Mouse (Mus musculus) liver, adult (tissue): Measurements from ENCODE around the gene Pxmp4.

Experiments
- GATA4 ChIP-seq: IDR thresholded peaks from 2 replicates; pipeline ENCODE4 v1.6.1; 2014; ENCODE audit warnings: mild to moderate bottlenecking, low read length; ENCODE audit not compliant: insufficient replicate concordance

The Pxmp4 gene

DNA sequence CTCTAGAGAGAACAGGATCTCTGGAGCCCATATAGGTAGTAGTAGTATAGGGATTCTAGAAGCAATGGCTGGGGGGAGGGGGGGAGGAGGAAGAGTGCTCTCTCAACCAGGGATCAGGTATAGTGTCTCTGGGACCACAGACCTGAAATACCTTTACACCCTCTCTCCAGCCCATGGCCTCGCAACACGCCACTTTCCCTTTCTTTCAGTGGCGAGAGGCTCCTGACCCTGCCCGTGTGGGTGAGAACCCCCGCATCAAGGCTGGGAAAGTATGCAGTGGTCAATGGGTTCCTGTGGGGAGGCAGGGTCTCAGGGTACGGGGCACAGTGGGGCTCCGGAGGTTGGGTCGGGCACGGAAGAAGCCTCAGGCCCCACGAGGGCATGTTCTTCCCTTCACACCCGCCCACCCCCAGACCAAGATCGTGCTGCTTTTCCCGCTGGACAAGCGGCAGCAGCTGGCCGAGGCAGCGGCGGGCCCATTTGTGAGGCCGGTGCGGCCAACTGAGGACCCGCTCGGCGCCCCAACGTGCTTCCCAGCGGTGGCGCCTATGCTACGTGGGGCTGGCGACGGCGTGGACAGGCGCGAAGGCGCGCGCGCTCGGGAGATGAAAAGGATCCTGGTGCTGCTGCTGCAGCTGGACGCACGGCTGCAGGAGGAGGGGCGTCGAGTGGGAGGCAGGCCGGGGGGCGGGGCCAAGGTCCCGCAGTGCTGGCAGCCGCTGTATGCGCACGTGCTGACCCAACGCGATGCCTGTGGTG lies 54.2 kb downstream of the Pxmp4 start:
- TF ChIP-seq GATA4 = no peak

DNA sequence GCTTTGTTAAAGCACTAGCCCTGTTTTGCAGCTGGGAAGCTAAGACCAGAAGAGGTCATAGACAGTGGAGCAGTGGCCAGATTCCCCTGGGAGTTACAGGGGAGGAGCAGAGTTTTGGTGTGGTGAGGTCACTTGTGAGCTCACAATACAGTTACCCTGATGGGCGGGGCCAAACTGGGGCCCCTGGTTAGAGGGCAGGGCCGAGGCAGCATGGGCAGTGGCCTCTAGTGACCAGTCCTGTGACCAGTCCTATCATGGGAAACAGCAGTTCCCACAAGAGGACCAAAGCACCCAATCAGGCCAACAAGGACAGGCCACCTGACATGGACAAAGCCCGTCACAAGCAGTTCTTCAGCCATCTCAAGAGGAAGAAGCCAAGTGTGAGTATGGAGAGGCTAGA lies 54.8 kb downstream of the Pxmp4 start:
- TF ChIP-seq GATA4 = no peak

DNA sequence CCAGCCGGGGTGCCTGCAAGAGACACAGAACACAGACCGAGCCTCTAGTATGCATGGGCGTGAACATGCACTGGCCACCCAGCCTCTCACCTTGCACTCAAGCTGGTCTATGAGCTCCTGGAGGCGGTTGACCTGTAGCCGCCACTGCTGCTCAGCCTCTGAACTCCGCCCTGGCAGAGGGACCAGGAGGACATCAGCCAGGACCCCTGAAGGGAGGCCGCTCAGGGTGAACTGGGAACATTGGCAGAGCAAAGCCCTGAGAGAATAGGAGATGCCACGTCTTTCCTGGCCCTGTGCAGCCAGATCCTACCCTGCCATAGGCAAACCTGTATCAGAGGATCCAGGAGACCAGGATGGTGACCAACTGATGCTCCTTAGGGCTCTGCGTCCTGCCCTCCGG lies 56.8 kb downstream of the Pxmp4 start, which contains the start of gene 1700003F12Rik:
TSS of gene 1700003F12Rik (plus strand) at position 375 of the 400 bp plus-strand sequence.
- no peak for TF ChIP-seq GATA4

DNA sequence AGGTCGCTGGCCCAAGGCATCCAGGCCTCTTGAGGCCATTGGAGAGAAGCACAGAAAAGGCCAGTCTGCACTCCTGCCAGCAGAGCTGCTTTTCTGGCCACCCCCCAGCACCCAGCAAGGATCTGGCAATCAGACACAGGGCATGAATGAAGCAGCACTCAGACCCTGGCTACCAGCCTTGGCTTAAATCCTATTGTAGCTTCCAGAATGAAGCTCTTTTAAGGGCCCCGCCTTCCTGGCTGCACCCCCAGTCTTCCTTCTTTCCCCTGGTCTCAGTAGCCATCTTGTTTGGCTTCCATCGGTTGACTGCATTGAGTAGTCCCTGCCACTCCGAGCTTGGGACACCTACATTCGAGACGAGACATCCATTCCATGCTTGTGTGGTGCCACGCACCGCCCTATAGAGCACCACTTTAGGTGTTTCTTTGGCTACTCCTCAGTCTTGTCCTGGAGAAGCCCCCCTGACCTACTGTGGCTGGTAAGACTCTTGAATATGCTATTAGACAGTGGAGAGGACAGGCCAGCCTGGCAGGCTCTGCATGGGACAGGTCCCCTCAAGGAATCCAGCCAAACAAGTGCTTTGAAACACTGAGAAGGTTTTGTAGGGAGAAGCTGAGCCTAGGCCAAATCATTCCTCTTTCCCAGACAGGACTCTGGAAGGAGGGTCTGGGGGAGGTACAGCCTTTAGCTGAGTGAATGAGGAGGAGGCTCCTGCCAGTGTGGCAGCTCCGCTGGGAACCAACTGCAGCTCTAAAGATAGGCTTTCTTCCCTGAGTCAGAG lies 59.8 kb downstream of the Pxmp4 start:
- no peak for TF ChIP-seq GATA4

DNA sequence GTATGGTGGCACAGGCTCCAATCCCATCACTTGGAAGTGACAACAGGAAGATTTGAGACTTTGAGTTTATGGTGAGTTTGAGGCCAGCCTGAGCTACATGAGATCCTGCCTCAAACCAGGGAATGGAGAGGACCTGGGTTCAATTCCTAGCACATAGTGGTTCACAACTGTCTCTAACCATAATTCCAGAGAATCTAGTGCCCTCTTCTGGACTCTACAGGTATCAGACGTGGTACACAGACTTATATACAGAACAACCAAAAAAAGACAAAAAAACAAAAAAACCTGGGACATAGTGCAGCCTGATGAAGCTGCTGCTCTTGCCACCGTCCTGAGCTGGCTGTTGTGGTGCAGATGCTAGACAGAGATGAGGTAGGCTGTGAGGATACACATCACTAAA lies 61.9 kb downstream of the Pxmp4 start:
- TF ChIP-seq GATA4 = no peak

DNA sequence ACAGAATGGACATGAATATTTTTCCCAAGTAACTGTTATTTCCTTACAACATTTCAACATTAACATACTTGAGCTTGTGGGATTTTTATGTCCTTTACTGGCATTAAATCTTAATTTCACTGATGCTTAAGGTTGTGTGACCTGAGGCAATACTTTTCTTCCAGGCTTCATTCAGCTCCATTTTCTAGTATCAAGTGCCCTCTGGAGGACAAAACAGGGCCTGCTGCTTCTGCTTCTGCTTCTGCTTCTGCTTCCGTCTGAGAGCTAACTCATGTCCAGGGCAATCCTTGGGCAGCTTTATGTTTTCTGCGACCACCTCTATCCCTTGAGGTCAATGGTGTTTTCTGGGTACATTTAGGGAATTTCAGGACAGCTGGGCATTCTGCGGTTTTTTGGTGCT lies 63.8 kb downstream of the Pxmp4 start:
- TF ChIP-seq GATA4 = no peak

DNA sequence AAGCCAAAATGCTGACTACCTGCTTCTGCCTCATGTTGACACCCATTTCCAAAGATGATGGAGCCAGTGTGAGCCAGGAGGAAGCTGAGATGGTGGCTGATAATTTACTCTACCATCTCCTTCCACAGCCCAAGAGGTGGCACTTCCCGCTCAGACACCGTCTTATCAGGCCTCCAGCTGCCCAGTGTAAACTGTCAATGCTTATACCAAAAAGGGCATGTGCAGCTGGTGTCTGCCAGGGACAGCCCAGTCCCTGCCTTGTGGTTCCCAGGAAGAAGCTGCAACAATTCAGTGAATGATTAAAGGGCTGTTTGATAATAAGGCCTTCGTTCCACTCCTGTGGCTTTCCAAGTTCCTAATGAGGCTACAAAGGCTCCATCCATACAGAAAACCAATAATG lies 64.8 kb downstream of the Pxmp4 start:
- TF ChIP-seq GATA4 = no peak

DNA sequence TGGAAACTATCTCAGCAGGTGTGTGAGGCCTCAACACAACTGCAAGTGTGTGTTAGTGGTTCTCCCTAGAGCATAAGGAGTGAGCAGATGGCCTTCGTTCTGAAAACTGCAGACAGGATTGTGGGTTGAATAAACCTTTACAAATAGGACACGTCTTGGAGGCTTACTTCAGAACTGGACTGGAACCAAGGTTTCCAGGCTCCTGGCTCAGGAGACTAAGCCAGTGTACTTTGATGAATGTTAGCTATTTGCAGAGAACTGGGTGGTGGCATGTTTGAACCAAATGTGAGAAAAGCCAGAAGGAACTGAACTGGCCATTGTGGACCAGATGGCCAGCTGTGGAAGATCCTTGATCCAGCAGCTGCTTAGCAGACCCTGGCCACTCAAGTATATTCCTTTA lies 65.2 kb downstream of the Pxmp4 start:
- TF ChIP-seq GATA4 = no peak
